Mouse (Mus musculus) forebrain, postnatal 0 days (tissue): ENCODE results near the gene H2-T3. TPM values are rescaled to one million over a fixed set of nuclear protein-coding genes. Genes with fewer than 3 reads are reported as not detected.

Source experiments
- ATAC-seq: fragments of 200-750 bp; cut with Nextera tagmentation; 2 replicates; pipeline ENCODE4 v1.8.0; 2017; ENCODE audit warnings: mild to moderate bottlenecking, moderate library complexity
- DNase-seq: peaks from one replicate; pipeline ENCODE4 v3.0.0-alpha.2; 2015
- H3K27ac ChIP-seq: fragments of 300-500 bp; sonication (generic); 2 replicates; pipeline ENCODE4 v1.5.1; 2014; ENCODE audit warnings: low read depth, mild to moderate bottlenecking, antibody characterized with exemption, low read length, moderate library complexity, mixed read lengths
- H3K27me3 ChIP-seq: fragments of 300-500 bp; sonication (generic); 2 replicates; pipeline ENCODE4 v1.6.1; 2014; ENCODE audit warnings: mild to moderate bottlenecking, low read length, mixed read lengths; ENCODE audit not compliant: insufficient read depth
- H3K36me3 ChIP-seq: fragments of 300-500 bp; sonication (generic); 2 replicates; pipeline ENCODE4 v1.6.1; 2014; ENCODE audit warnings: mild to moderate bottlenecking, moderate library complexity; ENCODE audit not compliant: insufficient read depth
- H3K4me1 ChIP-seq: fragments of 300-500 bp; sonication (generic); 2 replicates; pipeline ENCODE4 v1.6.1; 2014; ENCODE audit warnings: antibody characterized with exemption; ENCODE audit not compliant: insufficient read depth
- H3K4me2 ChIP-seq: fragments of 300-500 bp; sonication (generic); 2 replicates; pipeline ENCODE4 v1.6.1; 2014; ENCODE audit warnings: low read depth, mild to moderate bottlenecking, moderate library complexity
- H3K4me3 ChIP-seq: fragments of 300-500 bp; sonication (generic); 2 replicates; pipeline ENCODE4 v1.5.1; 2014; ENCODE audit warnings: low read depth, low read length, mixed read lengths
- H3K9ac ChIP-seq: fragments of 300-500 bp; sonication (generic); 2 replicates; pipeline ENCODE4 v1.6.1; 2014; ENCODE audit warnings: mild to moderate bottlenecking
- H3K9me3 ChIP-seq: fragments of 300-500 bp; sonication (generic); 2 replicates; pipeline ENCODE4 v1.6.1; 2016; ENCODE audit warnings: low read length
- CTCF ChIP-seq: sonication (generic); IDR thresholded peaks from 2 replicates; pipeline ENCODE4 v1.5.1; 2016; ENCODE audit warnings: antibody characterized with exemption, control low read depth, low read depth
- WGBS: fragments of 180-500 bp; shearing (Covaris S2); extraction: QIAGEN DNeasy Blood & Tissue Kit; methylation state at CpG from one replicate; pipeline ENCODE4 v1.1.7; 2014; 5-methylcytosine and 5-hydroxymethylcytosine counted together
- polyA plus RNA-seq: library from polyadenylated mRNA; unstranded; fragments of >200 nt; fragmentation: Nextera tagmentation; extraction: Ambion mirVana; gene quantifications from 2 replicates; pipeline ENCODE4 v1.2.1, GENCODE M21; 2015
- total RNA-seq: library from RNA; depleted of rRNA; stranded (reverse); fragments of >200 nt; gene quantifications from 2 replicates; pipeline ENCODE4 v1.2.3, GENCODE M21; 2014

Gene H2-T3
- total and polyA plus RNA-seq, 2 experiments from 2014 or later, result not detected

DNA sequence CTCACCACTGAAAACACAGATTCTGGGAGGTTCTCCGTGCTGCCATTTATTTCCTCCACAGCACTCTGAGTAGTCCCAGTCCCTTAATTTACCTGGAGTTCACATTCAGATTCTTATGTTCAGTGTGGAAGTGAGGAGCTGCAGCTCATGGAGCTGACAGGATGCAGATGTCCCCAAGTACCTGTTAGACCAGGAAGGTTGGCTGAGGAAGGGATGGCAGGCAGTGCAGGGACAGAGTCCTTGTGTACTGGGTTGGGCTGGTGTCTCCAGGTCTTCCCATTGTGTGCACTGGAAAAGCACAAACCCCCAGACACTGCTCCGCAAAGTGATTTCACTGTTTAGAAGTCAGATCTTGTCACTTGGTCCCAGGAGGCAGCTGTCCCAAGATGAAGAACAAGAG lies 11.8 kb upstream of the H2-T3 start:
- TF ChIP-seq CTCF, result no peak
- Histone ChIP-seq H3K36me3 (no peaks in the 10 kb centered on the region), H3K4me2 (no peak overlapping the region), H3K4me1 (peaks cover 3% of the 10 kb centered on the region; the same call in 1 of the 2 replicates), H3K9me3 (no peaks in the 10 kb centered on the region), H3K27me3 (peaks cover 22% of the 10 kb centered on the region; the same call in 1 of the 2 replicates), H3K4me3 (no peak overlapping the region), H3K9ac (no peak overlapping the region), H3K27ac (no peak overlapping the region)
- ATAC-seq (no peak), DNase-seq (no peak)
- 88% methylated on average over 2 of the region's 2 CpGs for WGBS

DNA sequence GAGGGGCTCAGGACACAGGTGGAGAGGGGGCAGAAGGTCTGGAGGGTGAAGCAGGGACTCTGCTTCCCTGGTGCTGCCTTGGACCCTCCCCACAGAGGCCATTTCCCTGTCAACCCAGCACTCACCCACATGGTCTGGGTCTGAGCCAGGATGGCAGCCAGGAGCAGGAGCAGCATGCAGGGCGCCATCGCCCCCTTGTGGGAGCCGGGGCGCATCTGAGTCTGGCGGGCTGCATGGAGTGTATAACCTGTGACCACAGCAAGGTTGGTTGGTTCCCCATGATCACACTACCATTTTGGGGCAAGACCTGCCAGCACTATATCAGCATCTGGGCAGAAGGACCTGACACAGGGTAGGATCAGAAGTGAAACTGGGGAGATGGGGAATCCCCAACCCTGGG lies 8.2 kb upstream of the H2-T3 start:
- Histone ChIP-seq H3K4me3 (no peak overlapping the region), H3K4me1 (no peaks in the 10 kb centered on the region), H3K9me3 (no peaks in the 10 kb centered on the region), H3K27ac (no peak overlapping the region), H3K36me3 (no peaks in the 10 kb centered on the region), H3K9ac (no peak overlapping the region), H3K4me2 (no peak overlapping the region), H3K27me3 (0 out of 2 replicates have a peak, but pooled peaks cover 2% of the 10 kb centered on the region)
- WGBS, result 13% methylated on average over 5 of the region's 5 CpGs
- TF ChIP-seq CTCF, result peak; percentile 41
- no peak for DNase-seq
- no peak for ATAC-seq

DNA sequence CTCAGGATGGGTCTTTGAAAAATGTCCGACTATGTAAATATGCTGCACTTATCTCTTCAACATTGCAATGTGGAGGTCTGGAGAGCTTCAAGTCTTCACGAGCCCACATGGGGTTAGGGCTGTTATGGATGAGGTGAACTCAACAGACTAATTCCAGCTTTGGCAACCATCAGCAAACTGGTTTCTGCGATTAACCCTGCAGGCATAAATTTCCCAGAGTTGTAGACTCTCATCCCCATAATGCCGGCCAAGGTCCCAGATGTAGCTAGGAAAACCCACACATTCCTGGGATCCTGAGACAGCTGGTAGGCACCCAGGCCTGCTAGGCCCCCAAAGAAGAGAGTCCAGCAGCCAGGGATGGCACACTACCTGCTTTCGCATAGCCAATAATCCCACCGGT lies 4.4 kb upstream of the H2-T3 start:
- Histone ChIP-seq H3K27me3 (no peaks in the 10 kb centered on the region), H3K36me3 (no peaks in the 10 kb centered on the region), H3K4me2 (no peak overlapping the region), H3K9me3 (no peaks in the 10 kb centered on the region), H3K4me3 (no peak overlapping the region), H3K27ac (no peak overlapping the region), H3K4me1 (no peaks in the 10 kb centered on the region), H3K9ac (no peak overlapping the region)
- TF ChIP-seq CTCF, result no peak
- WGBS, result 88% methylated on average over 6 of the region's 6 CpGs
- DNase-seq (no peak), ATAC-seq (no peak)

DNA sequence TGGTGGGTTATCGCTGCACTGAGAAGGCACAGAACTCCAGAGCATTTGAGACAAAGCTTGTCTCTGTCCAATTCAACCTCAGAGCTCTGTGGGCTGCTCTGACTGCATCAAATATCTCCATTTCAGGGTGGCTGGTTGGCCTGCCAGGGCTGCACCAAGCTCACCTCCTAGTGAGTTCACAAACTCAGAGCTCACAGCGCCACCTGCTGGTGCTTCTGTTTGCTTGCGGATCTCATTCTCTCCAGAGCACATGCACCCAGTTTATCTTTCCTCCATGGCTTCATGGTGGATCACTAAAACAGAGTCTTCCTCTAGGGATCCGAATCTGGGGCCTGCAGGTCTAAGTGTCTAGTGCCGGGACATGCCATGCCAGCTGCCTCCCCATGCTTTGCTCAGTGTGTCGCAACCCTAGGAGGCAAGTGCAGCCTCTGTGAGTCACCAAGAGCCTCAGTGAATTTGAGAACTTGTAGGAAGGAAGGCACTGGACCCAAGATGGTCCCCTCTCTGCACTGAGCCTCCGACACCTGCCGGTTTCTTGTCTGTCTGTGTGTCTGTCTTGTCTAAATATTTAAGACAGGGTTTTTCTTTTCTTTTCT lies 3.6 kb upstream of the H2-T3 start:
- Histone ChIP-seq H3K9ac (no peak overlapping the region), H3K36me3 (no peaks in the 10 kb centered on the region), H3K4me1 (no peaks in the 10 kb centered on the region), H3K4me3 (no peak overlapping the region), H3K27me3 (no peaks in the 10 kb centered on the region), H3K27ac (no peak overlapping the region), H3K4me2 (no peak overlapping the region), H3K9me3 (no peaks in the 10 kb centered on the region)
- DNase-seq, result peak; percentile 86
- TF ChIP-seq CTCF, result peak; percentile 89
- peak; percentile 80 for ATAC-seq
- 32% methylated on average over 8 of the region's 8 CpGs for WGBS

DNA sequence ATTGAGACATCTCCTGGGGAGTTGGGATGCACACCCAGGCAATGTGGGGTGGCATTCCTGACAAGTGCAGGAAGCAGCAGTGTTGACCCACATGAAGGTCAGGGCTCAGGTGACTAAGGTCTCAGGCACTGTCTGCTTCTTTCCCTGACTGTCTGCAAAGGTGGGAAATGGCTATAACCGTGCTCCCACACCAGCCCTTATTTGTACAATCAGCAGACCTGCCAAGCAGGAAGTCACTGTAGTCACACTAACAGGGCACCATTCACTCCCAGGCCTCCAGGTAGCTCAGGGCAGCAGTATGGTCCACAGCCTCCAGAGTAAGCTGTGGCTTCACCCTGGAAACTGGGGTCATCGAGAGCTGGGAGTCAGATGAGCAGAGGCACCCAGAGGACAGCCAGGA lies 2.3 kb upstream of the H2-T3 start:
- Histone ChIP-seq H3K27ac (no peak overlapping the region), H3K36me3 (no peaks in the 10 kb centered on the region), H3K4me3 (no peak overlapping the region), H3K4me1 (no peaks in the 10 kb centered on the region), H3K9ac (no peak overlapping the region), H3K27me3 (no peaks in the 10 kb centered on the region; the same call in 1 of the 2 replicates), H3K9me3 (no peaks in the 10 kb centered on the region), H3K4me2 (no peak overlapping the region)
- no peak for TF ChIP-seq CTCF
- DNase-seq, result no peak
- no peak for ATAC-seq
- WGBS, result 73% methylated on average over 2 of the region's 2 CpGs

DNA sequence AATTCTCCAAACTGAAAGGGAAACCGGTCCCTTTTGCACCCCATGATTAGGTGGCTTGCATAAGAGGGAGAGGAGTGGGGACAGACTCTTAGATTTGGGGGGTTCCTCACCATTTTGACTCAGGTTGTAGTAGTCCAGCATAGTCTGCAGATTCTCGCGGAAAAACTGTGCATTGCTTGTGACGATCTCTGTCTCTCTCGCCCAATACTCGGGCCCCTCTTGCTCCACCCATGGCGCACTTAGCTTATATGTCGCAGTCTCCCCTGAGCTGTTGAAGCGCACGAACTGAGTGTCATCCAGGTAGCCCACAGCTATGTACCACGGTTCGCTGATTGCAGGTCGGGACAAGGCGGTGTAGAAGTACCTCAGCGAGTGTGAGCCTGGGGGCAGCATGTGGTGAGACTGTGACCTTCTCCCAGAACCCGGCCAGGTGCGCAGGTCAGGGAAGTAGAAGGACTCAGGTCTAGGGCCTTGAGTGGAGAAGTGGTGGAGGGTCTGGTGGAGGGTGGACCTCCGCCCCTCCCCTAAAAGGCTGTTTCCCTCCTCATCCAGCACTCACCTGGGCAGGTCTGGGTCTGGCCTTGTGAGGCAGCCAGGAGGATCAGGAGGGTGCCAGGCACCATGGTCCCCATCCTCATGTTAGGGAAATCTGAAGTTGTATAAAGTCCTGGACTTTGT lies 457 bp downstream of the H2-T3 start:
- no peaks in the 10 kb centered on the region for H3K9me3 ChIP-seq
- TF ChIP-seq CTCF, result no peak
- H3K9ac ChIP-seq, result no peak overlapping the region
- H3K4me3 ChIP-seq, result no peak overlapping the region
- 46% methylated on average over 18 of the region's 18 CpGs for WGBS
- H3K27me3 ChIP-seq, result no peaks in the 10 kb centered on the region; the same call in 1 of the 2 replicates
- no peak for DNase-seq
- H3K27ac ChIP-seq, result no peak overlapping the region
- no peaks in the 10 kb centered on the region for H3K4me1 ChIP-seq
- no peak overlapping the region for H3K4me2 ChIP-seq
- H3K36me3 ChIP-seq, result no peaks in the 10 kb centered on the region
- ATAC-seq, result no peak

DNA sequence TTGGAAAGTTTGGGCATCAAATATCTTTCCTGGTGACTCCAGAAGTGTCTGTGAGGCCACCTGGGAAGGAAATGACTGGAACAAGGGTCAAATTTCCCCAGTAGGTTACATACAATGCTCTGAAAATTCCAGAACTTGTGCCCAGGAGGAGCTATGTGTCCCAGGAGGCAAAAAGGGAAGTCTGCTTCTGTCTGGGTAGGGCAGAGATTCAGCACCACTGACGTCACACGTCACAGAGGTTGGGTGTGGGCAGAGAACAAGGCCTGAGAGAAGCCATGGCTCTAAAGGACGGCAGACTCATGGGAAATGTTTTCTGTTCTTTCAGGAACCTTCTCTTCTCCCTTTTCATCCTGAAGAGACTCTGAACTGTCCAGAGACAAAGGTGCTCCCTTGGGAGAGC lies 2.5 kb downstream of the H2-T3 start:
- WGBS, result 64% methylated on average over 3 of the region's 3 CpGs

More for the DNA sequence above, 2.5 kb downstream of the H2-T3 start:
- Histone ChIP-seq H3K9me3 (no peaks in the 10 kb centered on the region), H3K27ac (no peak overlapping the region), H3K4me2 (no peak overlapping the region), H3K4me3 (no peak overlapping the region), H3K4me1 (no peaks in the 10 kb centered on the region), H3K27me3 (no peaks in the 10 kb centered on the region; the same call in 1 of the 2 replicates), H3K36me3 (no peaks in the 10 kb centered on the region), H3K9ac (no peak overlapping the region)
- DNase-seq (no peak), ATAC-seq (no peak)
- TF ChIP-seq CTCF, result no peak
